Mouse (Mus musculus): Measurements from ENCODE around the gene Nptn. TPM values are rescaled to one million over a fixed set of nuclear protein-coding genes. Genes with fewer than 3 reads are reported as not detected.

The Nptn gene
- polyA plus RNA-seq, 1 experiment from 2014 or later, result 128 TPM

DNA sequence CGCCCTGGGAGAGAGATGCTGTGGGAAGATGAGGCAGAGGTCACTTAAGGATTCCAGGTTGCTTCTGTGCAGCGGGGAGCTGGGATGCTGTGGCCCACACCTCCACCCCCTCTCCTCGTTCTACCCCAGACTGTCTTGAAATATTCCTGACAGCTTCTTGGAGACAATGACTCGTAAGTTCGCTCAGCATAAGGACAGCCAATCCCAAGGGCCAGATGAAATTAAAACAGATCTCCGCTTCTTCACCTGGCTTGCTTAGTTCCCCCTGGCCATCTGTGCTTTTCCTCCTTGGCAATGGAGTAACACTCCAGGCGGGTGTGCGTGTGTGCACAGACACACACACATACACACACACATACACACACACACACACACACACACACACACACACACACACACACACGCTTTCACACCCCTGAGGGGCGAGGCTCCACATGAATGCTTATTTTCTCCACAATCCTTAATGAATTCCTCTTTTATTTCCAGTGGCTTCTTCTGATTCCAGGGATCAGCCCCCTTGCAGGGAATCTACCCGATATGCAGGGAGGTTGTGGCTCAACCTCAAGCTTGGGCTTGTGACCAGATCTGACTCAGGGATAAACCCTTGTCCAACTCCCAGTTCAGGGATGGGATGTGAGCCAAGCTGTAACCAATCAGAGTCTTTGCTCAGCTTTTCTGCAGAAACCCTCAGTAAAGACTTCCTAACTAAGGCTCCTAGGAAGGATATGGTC, 35.2 kb upstream of the Nptn start:
- Histone ChIP-seq H3K4me3 (ENCODE audit: low read length) (no peak overlapping the region), H3K36me3 (ENCODE audit: control insufficient read depth, insufficient read depth, low read length) (no peaks in the 10 kb centered on the region), H3K27ac (ENCODE audit: low read depth, low read length) (no peak overlapping the region), H3K9me3 (ENCODE audit: control insufficient read depth, low read length) (no peaks in the 10 kb centered on the region), H3K4me1 (ENCODE audit: control insufficient read depth, insufficient read depth, low read length) (peaks cover 8% of the 10 kb centered on the region; the same call in 1 of the 2 replicates), H3K4me2 (replicated peaks; ENCODE audit: low read depth, low read length) (no peak overlapping the region), H3K27me3 (ENCODE audit: control insufficient read depth, insufficient read depth, low read length) (no peaks in the 10 kb centered on the region), H3K9ac (ENCODE audit: low read depth, low read length) (no peak overlapping the region)
- WGBS, result 82% methylated on average over 11 of the region's 11 CpGs
- no peak for ATAC-seq (ENCODE audit: low FRiP score, low TSS enrichment)

DNA sequence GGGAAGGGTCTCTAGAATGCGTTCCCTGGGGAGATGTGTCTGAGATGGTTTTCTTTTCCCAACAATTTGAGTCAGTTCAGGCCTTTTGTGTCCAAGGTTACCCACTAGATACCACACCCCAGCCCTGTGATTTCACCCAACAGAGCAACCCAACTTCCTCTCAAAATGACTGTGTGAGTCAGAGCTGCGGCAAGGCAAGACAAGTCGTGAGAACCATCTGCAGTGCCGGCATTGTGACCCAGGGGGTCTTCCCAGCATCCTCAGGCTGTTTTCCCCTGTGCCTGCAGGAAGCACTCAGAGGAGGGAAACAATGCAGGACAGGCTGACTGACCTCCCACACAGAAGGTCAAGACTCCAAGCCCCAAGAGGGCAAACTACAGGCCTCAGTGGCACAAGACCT, 33.1 kb upstream of the Nptn start:
- H3K9me3 ChIP-seq (ENCODE audit: control insufficient read depth, low read length), result no peaks in the 10 kb centered on the region
- no peak overlapping the region for H3K27ac ChIP-seq (ENCODE audit: low read depth, low read length)
- H3K9ac ChIP-seq (ENCODE audit: low read depth, low read length), result no peak overlapping the region
- no peaks in the 10 kb centered on the region for H3K27me3 ChIP-seq (ENCODE audit: control insufficient read depth, insufficient read depth, low read length)
- no peak overlapping the region for H3K4me3 ChIP-seq (ENCODE audit: low read length)
- no peak overlapping the region for H3K4me2 ChIP-seq (replicated peaks; ENCODE audit: low read depth, low read length)
- peaks cover 15% of the 10 kb centered on the region for H3K4me1 ChIP-seq (ENCODE audit: control insufficient read depth, insufficient read depth, low read length)
- WGBS, result 46% methylated on average over 4 of the region's 4 CpGs
- no peaks in the 10 kb centered on the region for H3K36me3 ChIP-seq (ENCODE audit: control insufficient read depth, insufficient read depth, low read length)
- no peak for ATAC-seq (ENCODE audit: low FRiP score, low TSS enrichment)

DNA sequence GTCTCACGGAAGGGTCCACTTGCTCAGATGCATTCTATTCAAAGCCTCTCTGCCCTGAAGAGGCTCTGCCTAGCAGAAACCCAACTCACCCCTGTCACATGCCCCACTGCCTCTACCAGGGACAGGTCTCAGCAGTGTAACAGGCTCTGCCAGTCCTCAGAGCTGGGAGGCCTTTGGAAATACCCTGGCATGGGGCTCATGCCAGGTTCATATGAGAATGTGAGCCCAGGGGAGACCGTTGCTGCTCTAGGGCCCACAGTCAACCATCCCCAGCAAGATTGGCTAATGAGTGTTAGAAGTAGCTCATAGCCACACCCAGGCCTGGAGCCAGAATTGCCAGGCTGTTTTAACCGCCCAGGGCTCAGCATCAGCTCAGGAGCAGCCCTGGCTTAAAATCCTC, 32.3 kb upstream of the Nptn start:
- H3K27me3 ChIP-seq (ENCODE audit: control insufficient read depth, insufficient read depth, low read length), result no peaks in the 10 kb centered on the region
- no peak overlapping the region for H3K9ac ChIP-seq (ENCODE audit: low read depth, low read length)
- no peak overlapping the region for H3K4me3 ChIP-seq (ENCODE audit: low read length)
- ATAC-seq (ENCODE audit: low FRiP score, low TSS enrichment), result no peak
- WGBS, result 69% methylated on average over 3 of the region's 3 CpGs
- H3K4me2 ChIP-seq (replicated peaks; ENCODE audit: low read depth, low read length), result no peak overlapping the region
- peaks cover 20% of the 10 kb centered on the region for H3K4me1 ChIP-seq (ENCODE audit: control insufficient read depth, insufficient read depth, low read length)
- H3K36me3 ChIP-seq (ENCODE audit: control insufficient read depth, insufficient read depth, low read length), result no peaks in the 10 kb centered on the region
- no peak overlapping the region for H3K27ac ChIP-seq (ENCODE audit: low read depth, low read length)
- H3K9me3 ChIP-seq (ENCODE audit: control insufficient read depth, low read length), result no peaks in the 10 kb centered on the region

DNA sequence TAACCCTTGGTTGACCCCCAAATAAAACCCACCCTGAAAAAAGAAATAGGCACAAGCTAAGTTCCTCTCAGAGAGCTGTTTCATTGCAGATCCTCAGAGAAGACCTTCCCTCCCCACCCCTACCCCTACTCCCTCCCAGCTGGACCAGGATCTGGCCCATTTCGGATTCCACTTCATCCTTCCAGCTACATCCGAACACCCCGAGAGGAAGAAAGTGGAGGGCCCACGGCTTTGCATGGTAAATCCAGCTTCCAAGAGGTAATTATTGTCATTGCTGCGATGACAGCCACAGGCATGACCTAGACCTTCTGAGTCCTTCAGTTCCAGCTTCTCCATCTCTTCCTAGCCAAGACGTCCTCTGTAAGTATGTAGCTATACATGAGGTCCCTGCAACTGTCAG, 31.1 kb upstream of the Nptn start:
- H3K27me3 ChIP-seq (ENCODE audit: control insufficient read depth, insufficient read depth, low read length), result no peaks in the 10 kb centered on the region
- H3K9me3 ChIP-seq (ENCODE audit: control insufficient read depth, low read length), result no peaks in the 10 kb centered on the region
- 92% methylated on average over 6 of the region's 6 CpGs for WGBS
- peaks cover 20% of the 10 kb centered on the region for H3K4me1 ChIP-seq (ENCODE audit: control insufficient read depth, insufficient read depth, low read length)
- no peak overlapping the region for H3K4me2 ChIP-seq (replicated peaks; ENCODE audit: low read depth, low read length)
- H3K9ac ChIP-seq (ENCODE audit: low read depth, low read length), result no peak overlapping the region
- ATAC-seq (ENCODE audit: low FRiP score, low TSS enrichment), result no peak
- no peaks in the 10 kb centered on the region for H3K36me3 ChIP-seq (ENCODE audit: control insufficient read depth, insufficient read depth, low read length)
- no peak overlapping the region for H3K4me3 ChIP-seq (ENCODE audit: low read length)
- no peak overlapping the region for H3K27ac ChIP-seq (ENCODE audit: low read depth, low read length)

DNA sequence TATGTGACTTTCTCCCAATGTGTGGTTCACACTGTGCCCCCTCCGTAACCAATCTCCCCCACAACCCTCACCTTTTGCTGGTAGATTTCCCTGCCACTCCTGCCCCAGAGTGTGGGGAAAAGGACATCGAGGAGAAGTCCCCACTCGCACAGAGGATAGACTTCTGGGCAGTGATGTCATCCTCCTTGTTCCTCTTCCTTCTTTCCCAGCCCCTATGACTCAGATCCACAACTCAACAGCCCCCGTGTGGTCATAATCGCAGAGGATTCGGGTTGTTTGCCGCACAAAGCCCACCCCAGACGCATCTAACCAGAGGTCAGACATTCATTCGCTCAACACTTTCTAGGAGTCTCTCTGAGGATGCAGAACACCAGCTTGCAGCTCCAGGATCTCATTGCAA, 30.0 kb upstream of the Nptn start:
- Histone ChIP-seq H3K4me1 (ENCODE audit: control insufficient read depth, insufficient read depth, low read length) (peaks cover 20% of the 10 kb centered on the region), H3K36me3 (ENCODE audit: control insufficient read depth, insufficient read depth, low read length) (no peaks in the 10 kb centered on the region), H3K27ac (ENCODE audit: low read depth, low read length) (no peak overlapping the region), H3K4me2 (replicated peaks; ENCODE audit: low read depth, low read length) (no peak overlapping the region), H3K9ac (ENCODE audit: low read depth, low read length) (no peak overlapping the region), H3K27me3 (ENCODE audit: control insufficient read depth, insufficient read depth, low read length) (no peaks in the 10 kb centered on the region), H3K9me3 (ENCODE audit: control insufficient read depth, low read length) (no peaks in the 10 kb centered on the region), H3K4me3 (ENCODE audit: low read length) (no peak overlapping the region)
- no peak for ATAC-seq (ENCODE audit: low FRiP score, low TSS enrichment)
- 71% methylated on average over 9 of the region's 9 CpGs for WGBS

DNA sequence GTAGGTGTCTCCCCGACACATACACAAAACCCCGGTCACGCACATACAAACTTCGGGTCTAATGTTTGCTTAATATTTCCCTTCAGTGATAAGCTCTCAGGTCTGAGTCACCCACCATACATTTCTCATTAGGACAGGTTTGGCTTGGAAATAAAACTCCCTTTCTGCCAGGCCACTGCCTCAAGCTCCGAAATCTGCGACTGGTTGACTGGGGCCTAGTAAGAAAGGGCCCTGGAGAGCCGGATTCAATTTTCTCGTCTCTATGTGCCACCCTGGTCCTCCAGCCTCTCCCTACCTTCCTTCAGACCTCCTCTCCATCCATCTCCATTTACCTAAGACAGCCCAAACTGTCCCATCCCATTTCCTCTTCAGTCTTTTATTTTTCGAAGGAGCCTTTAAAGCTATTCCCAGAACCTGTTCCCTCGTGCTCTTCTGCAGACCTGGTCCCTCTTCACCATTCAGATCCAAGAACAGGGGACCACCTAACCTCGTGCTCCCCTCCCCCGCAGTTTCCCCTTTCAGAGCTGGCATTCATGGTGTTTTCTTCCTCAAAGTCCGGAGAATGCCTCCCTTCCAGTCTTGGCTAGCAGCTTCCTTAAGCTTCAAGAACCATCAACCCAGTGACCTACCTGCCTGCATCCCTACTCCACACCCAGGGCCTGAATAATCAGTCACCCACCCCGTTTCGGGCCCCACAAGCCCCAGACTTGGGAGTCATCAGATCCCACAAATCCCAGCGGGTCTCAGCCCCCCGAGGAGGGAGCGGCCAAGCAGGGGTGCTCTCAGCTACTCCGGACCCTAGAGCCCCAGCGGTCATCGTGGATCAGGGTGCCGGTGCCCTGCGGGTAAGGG, 27.8 kb upstream of the Nptn start:
- no peaks in the 10 kb centered on the region for H3K36me3 ChIP-seq (ENCODE audit: control insufficient read depth, insufficient read depth, low read length)
- H3K4me2 ChIP-seq (replicated peaks; ENCODE audit: low read depth, low read length), result peak overlapping the region; percentile 89
- no peaks in the 10 kb centered on the region for H3K9me3 ChIP-seq (ENCODE audit: control insufficient read depth, low read length)
- ATAC-seq (ENCODE audit: low FRiP score, low TSS enrichment), result peak; percentile 68
- WGBS, result 9% methylated on average over 23 of the region's 23 CpGs
- no peaks in the 10 kb centered on the region for H3K27me3 ChIP-seq (ENCODE audit: control insufficient read depth, insufficient read depth, low read length)
- peaks cover 15% of the 10 kb centered on the region for H3K4me1 ChIP-seq (ENCODE audit: control insufficient read depth, insufficient read depth, low read length)
- H3K9ac ChIP-seq (ENCODE audit: low read depth, low read length), result peak overlapping the region; percentile 95
- H3K27ac ChIP-seq (ENCODE audit: low read depth, low read length), result peak overlapping the region; percentile 92
- H3K4me3 ChIP-seq (ENCODE audit: low read length), result peak overlapping the region; percentile 90

DNA sequence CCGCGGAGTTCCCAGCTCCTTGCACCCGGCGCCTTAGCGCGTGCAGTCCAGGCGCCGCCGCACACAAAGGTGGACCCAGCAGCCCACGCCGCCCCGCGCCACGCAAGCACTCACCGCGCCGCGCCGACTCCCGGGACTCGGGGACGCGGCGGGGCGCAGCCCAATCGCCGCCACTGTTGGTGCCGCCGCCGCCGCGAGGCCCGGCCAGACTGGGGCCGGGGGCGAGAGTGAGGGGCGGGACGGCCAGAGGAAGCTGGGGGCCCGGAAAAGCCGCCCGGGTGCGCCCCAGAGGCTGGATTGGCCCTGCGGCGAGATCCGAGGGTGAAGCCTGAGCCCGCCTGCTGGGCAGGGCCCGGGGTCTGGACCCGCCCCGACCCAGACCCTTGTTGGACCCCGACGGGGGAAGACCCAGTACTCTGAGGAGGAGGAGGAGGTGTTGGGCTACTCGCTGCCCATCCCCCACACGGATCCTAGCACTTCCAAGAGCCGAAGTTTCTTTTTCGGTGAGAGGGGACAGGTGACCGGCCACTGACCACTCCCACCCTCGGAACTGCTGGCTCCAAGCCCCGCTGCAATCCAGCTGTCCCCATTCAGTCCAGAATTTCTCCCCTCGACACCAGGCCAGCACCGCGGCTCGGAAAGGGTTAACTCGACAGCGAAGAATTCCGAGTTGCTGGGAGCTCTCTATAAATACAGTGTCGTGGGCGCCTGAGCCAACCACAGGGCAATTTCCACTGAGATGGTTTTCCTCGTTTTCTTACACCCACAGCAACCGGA, 26.9 kb upstream of the Nptn start, which contains the start of gene Cd276:
TSS of gene Cd276 (minus strand) at position 530 of the 777 bp plus-strand sequence.
- peak within 1 kb of the TSS; percentile 90 for H3K4me3 ChIP-seq (ENCODE audit: low read length)
- H3K9me3 ChIP-seq (ENCODE audit: control insufficient read depth, low read length), result no peaks in the 10 kb centered on the region
- H3K4me1 ChIP-seq (ENCODE audit: control insufficient read depth, insufficient read depth, low read length), result peaks cover 12% of the 10 kb centered on the region; the same call in 1 of the 2 replicates
- under 1% methylated on average over 66 of the region's 68 CpGs for WGBS
- H3K27me3 ChIP-seq (ENCODE audit: control insufficient read depth, insufficient read depth, low read length), result no peaks in the 10 kb centered on the region
- H3K36me3 ChIP-seq (ENCODE audit: control insufficient read depth, insufficient read depth, low read length), result no peaks in the 10 kb centered on the region
- peak within 1 kb of the TSS; percentile 95 for H3K9ac ChIP-seq (ENCODE audit: low read depth, low read length)
- ATAC-seq (ENCODE audit: low FRiP score, low TSS enrichment), result peak; percentile 81
- H3K4me2 ChIP-seq (replicated peaks; ENCODE audit: low read depth, low read length), result peak within 1 kb of the TSS; percentile 89
- H3K27ac ChIP-seq (ENCODE audit: low read depth, low read length), result peak within 1 kb of the TSS; percentile 92

DNA sequence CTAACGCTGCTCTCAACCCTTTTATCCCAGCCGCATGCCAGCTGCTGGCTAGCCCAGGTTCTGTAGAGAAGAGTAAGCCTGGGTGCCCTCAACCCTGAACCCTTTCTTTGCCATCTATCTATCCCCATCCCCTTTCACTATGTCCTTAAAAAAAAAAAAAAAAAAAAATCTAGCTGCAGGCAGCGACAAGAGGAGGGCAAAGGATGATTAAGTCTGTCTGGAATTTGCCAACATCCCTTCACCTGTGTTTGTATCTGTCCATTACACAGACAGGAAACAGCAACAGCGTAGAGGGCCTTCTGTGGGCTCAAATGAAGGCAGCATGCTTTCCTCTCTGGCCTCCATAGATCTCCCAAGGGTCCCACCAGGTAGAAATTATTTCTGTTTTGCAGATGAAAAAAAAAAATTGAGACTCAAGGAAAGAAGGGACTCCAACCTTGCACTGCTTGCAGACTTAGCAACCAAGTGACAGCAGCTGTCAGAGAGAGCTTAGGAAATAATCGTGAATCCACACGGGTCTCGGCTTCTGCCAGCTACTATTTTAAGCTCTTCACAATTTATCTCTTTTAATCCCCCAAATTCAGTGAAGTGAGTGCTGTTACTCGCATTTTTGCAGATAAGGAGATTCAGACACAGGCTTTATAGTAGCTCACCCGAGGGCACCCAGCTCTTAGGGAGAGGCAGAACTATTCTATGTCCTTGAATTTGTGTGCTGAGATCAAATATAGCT, 26.2 kb upstream of the Nptn start:
- peak overlapping the region; percentile 92; the same call in 1 of the 2 replicates for H3K27ac ChIP-seq (ENCODE audit: low read depth, low read length)
- no peaks in the 10 kb centered on the region for H3K27me3 ChIP-seq (ENCODE audit: control insufficient read depth, insufficient read depth, low read length)
- H3K4me1 ChIP-seq (ENCODE audit: control insufficient read depth, insufficient read depth, low read length), result peaks cover 12% of the 10 kb centered on the region; the same call in 1 of the 2 replicates
- peak overlapping the region; percentile 95; the same call in 1 of the 2 replicates for H3K9ac ChIP-seq (ENCODE audit: low read depth, low read length)
- peak overlapping the region; percentile 90 for H3K4me3 ChIP-seq (ENCODE audit: low read length)
- peak overlapping the region; percentile 89 for H3K4me2 ChIP-seq (replicated peaks; ENCODE audit: low read depth, low read length)
- 31% methylated on average over 9 of the region's 9 CpGs for WGBS
- no peaks in the 10 kb centered on the region for H3K36me3 ChIP-seq (ENCODE audit: control insufficient read depth, insufficient read depth, low read length)
- H3K9me3 ChIP-seq (ENCODE audit: control insufficient read depth, low read length), result no peaks in the 10 kb centered on the region
- ATAC-seq (ENCODE audit: low FRiP score, low TSS enrichment), result no peak

All from kidney, embryonic 14.5 days (tissue).